Mouse (Mus musculus) erythroid progenitor cell, adult 5-6 weeks (primary cell): ENCODE results near the gene Tceal1. TPM values are rescaled to one million over a fixed set of nuclear protein-coding genes. Genes with fewer than 3 reads are reported as not detected.

ENCODE experiments used
- ATAC-seq: replicated peaks from 2 replicates; pipeline ENCODE4 v1.8.0; 2016; ENCODE audit warnings: moderate number of reproducible peaks, mild to moderate bottlenecking, moderate TSS enrichment, inconsistent platforms; ENCODE audit not compliant: poor library complexity, low FRiP score, severe bottlenecking
- total RNA-seq, 2 experiments: library from RNA; stranded (forward) in 1 of 2; stranded (reverse) in 1 of 2; fragments of 150-400 nt in 1 of 2; fragments of 186-747, 209-891 nt in 1 of 2; gene quantifications; 2 replicates each; pipeline versions ENCODE4 v1.2.3 to v1.2.4; 2015 to 2017; ENCODE audit warnings: low replicate concordance in 2 of 2

The Tceal1 gene
- total RNA-seq, 2 experiments from 2014 or later = not detected

DNA sequence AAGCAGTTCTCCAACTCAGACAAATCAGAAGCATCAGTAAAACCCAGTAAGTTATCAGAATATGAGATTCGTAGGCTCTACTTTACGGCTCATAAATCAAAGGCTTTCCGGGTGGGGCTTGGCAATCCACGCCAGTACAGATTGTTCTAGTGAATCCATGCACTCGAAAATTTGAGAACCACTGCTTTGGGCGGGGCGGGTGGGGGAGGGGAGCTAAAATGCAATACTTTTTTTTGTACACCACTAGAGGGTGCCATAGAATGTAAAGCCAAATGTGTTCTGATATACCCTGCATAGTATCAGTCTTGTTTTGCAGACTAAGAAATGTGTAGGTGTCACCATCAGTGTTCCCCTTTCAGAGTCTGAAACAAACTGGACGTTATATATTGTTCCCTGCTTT lies 36.9 kb downstream of the Tceal1 start:
- ATAC-seq = no peak

DNA sequence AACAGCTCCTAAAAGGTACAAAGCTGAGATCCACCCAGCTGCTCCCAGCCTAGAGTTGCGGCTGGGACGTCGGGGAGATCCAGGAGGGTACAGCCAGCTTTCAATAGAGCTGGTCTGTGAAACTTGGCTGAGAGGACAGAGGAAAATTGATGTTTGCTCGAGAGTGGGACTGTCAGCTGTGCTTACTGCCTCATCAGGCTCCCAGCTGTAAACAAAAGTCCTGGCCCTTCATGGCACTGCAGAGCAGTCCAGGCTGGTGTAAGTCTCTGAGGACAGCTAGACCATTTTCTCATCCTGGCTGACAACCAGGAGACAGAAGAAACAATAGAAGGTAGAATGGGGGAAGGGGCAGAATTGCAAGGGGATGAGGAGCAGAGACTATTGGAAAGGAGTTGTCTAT lies 41.5 kb downstream of the Tceal1 start:
- no peak for ATAC-seq

DNA sequence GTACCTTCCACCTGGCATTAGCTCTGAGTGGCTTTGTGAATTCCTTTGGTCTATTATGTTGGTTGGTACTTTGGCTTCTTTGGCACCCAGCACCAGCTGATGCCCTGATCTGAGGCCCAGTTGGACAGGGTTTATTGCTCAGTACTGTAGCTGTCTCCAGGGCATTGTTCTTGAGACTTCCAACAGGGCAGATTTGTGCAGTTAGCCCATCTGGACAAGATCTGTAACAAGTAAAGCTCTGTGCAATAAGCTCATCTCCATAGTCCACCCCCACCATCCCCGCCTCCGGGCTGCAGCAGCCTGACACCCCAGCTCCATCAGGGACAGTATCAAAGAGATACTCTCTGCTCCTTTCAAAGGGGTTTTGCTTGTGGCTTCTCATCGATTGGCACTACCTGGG lies 47.7 kb downstream of the Tceal1 start:
- no peak for ATAC-seq

Other genes starting within 250 kb of the Tceal1 start
- not detected in 2 replicates for gene Kir3dl1, start 190.0 kb upstream of the Tceal1 start, total RNA-seq (2015; ENCODE audit: low replicate concordance)
- not detected in 2 replicates for gene Kir3dl1, start 190.0 kb upstream of the Tceal1 start, total RNA-seq (2017; ENCODE audit: low replicate concordance)
- gene Kir3dl2, start 163.9 kb upstream of the Tceal1 start, total RNA-seq (2015; ENCODE audit: low replicate concordance) = not detected in 2 replicates
- gene Kir3dl2, start 163.9 kb upstream of the Tceal1 start, total RNA-seq (2017; ENCODE audit: low replicate concordance) = not detected in 2 replicates
- gene Tceal3, start 117.1 kb upstream of the Tceal1 start, total RNA-seq (2015; ENCODE audit: low replicate concordance) = not detected in 2 replicates
- not detected in 2 replicates for gene Tceal3, start 117.1 kb upstream of the Tceal1 start, total RNA-seq (2017; ENCODE audit: low replicate concordance)
- 78.9 and 104 TPM in 2 replicates for gene Morf4l2, start 35.7 kb downstream of the Tceal1 start, total RNA-seq (2015; ENCODE audit: low replicate concordance)
- 158 and 191 TPM in 2 replicates for gene Morf4l2, start 35.7 kb downstream of the Tceal1 start, total RNA-seq (2017; ENCODE audit: low replicate concordance)
- gene Glra4, start 72.2 kb downstream of the Tceal1 start, total RNA-seq (2015; ENCODE audit: low replicate concordance) = not detected in 2 replicates
- not detected in 2 replicates for gene Glra4, start 72.2 kb downstream of the Tceal1 start, total RNA-seq (2017; ENCODE audit: low replicate concordance)
- not detected in 2 replicates for gene Plp1, start 114.7 kb downstream of the Tceal1 start, total RNA-seq (2015; ENCODE audit: low replicate concordance)
- 0.53 TPM in 1 of 2 replicates, not detected in the other for gene Plp1, start 114.7 kb downstream of the Tceal1 start, total RNA-seq (2017; ENCODE audit: low replicate concordance)
- not detected in 2 replicates for gene Rab9b, start 160.8 kb downstream of the Tceal1 start, total RNA-seq (2015; ENCODE audit: low replicate concordance)
- not detected in 2 replicates for gene Rab9b, start 160.8 kb downstream of the Tceal1 start, total RNA-seq (2017; ENCODE audit: low replicate concordance)
- gene H2bfm, start 219.3 kb downstream of the Tceal1 start, total RNA-seq (2015; ENCODE audit: low replicate concordance) = not detected in 2 replicates
- not detected in 2 replicates for gene H2bfm, start 219.3 kb downstream of the Tceal1 start, total RNA-seq (2017; ENCODE audit: low replicate concordance)